Mouse (Mus musculus): Measurements from ENCODE around the gene Catsperz. TPM values are rescaled to one million over a fixed set of nuclear protein-coding genes. Genes with fewer than 3 reads are reported as not detected.

The Catsperz gene
- polyA plus RNA-seq, 1 experiment: not detected

GRCm38 (mm10) chr19:6875834-6876233, 49.3 kb downstream of the Catsperz start:
- Histone ChIP-seq H3K4me1 (ENCODE audit: control insufficient read depth) (peaks cover 9% of the 10 kb centered on the region), H3K9me3 (ENCODE audit: control insufficient read depth, low read length) (no peaks in the 10 kb centered on the region), H3K36me3 (ENCODE audit: control insufficient read depth) (no peaks in the 10 kb centered on the region), H3K4me3 (replicated peaks) (no peak overlapping the region), H3K27me3 (ENCODE audit: control insufficient read depth) (no peaks in the 10 kb centered on the region)
- no peak for TF ChIP-seq GATA1 (IDR thresholded peaks at IDR 0.05; ENCODE audit: low read length)
- no peak for TF ChIP-seq TAL1 (IDR thresholded peaks at IDR 0.05; ENCODE audit: low read length)

- TF ChIP-seq GATA1 (IDR thresholded peaks at IDR 0.05; ENCODE audit: low read length) (no peak), TAL1 (IDR thresholded peaks at IDR 0.05; ENCODE audit: low read length) (no peak)
- H3K4me3 ChIP-seq (replicated peaks): no peak overlapping the region
- no peaks in the 10 kb centered on the region for H3K36me3 ChIP-seq (ENCODE audit: control insufficient read depth)
- H3K27me3 ChIP-seq (ENCODE audit: control insufficient read depth): no peaks in the 10 kb centered on the region
- H3K9me3 ChIP-seq (ENCODE audit: control insufficient read depth, low read length): no peaks in the 10 kb centered on the region
- H3K4me1 ChIP-seq (ENCODE audit: control insufficient read depth): peaks cover 16% of the 10 kb centered on the region
Observed at GRCm38 (mm10) chr19:6874257-6874656, 50.9 kb downstream of the Catsperz start.

- TF ChIP-seq GATA1 (IDR thresholded peaks at IDR 0.05; ENCODE audit: low read length): no peak
- no peak for TF ChIP-seq TAL1 (IDR thresholded peaks at IDR 0.05; ENCODE audit: low read length)
- no peak overlapping the region for H3K4me3 ChIP-seq (replicated peaks)
- H3K4me1 ChIP-seq (ENCODE audit: control insufficient read depth): peaks cover 18% of the 10 kb centered on the region
- no peaks in the 10 kb centered on the region for H3K27me3 ChIP-seq (ENCODE audit: control insufficient read depth)
- no peaks in the 10 kb centered on the region for H3K36me3 ChIP-seq (ENCODE audit: control insufficient read depth)
- no peaks in the 10 kb centered on the region for H3K9me3 ChIP-seq (ENCODE audit: control insufficient read depth, low read length)
Observed at GRCm38 (mm10) chr19:6872701-6873100, 52.5 kb downstream of the Catsperz start.

Other genes with a start within 250 kb of the Catsperz start
- gene Rps6ka4, start 84.7 kb downstream of the Catsperz start, polyA plus RNA-seq (2012): 0.39 and 0.46 TPM in 2 replicates
- gene Ccdc88b, start 67.2 kb downstream of the Catsperz start, polyA plus RNA-seq (2012): 0.25 and 0.27 TPM in 2 replicates
- 7.6 and 8.3 TPM in 2 replicates for gene Trmt112, start 15.7 kb downstream of the Catsperz start, polyA plus RNA-seq (2012)
- 3.8 and 4.5 TPM in 2 replicates for gene Prdx5, start 15.3 kb downstream of the Catsperz start, polyA plus RNA-seq (2012)
- gene Esrra, start 3.6 kb downstream of the Catsperz start, polyA plus RNA-seq (2012): 0.51 and 0.55 TPM in 2 replicates
- gene Kcnk4, start 9.1 kb upstream of the Catsperz start, polyA plus RNA-seq (2012): not detected in 2 replicates
- gene Bad, start 16.5 kb upstream of the Catsperz start, polyA plus RNA-seq (2012): 4.3 and 6.1 TPM in 2 replicates
- gene Gpr137, start 17.1 kb upstream of the Catsperz start, polyA plus RNA-seq (2012): 1.5 and 2.0 TPM in 2 replicates
- 15.6 and 17.4 TPM in 2 replicates for gene Ppp1r14b, start 49.6 kb upstream of the Catsperz start, polyA plus RNA-seq (2012)
- 0.12 and 0.22 TPM in 2 replicates for gene Plcb3, start 51.1 kb upstream of the Catsperz start, polyA plus RNA-seq (2012)
- gene Fkbp2, start 55.1 kb upstream of the Catsperz start, polyA plus RNA-seq (2012): 24.5 and 29.1 TPM in 2 replicates
- 2.3 and 2.7 TPM in 2 replicates for gene Vegfb, start 62.3 kb upstream of the Catsperz start, polyA plus RNA-seq (2012)
- 3.8 and 5.5 TPM in 2 replicates for gene Dnajc4, start 67.2 kb upstream of the Catsperz start, polyA plus RNA-seq (2012)
- gene Nudt22, start 70.7 kb upstream of the Catsperz start, polyA plus RNA-seq (2012): 1.1 and 1.8 TPM in 2 replicates
- 0.10 and 0.16 TPM in 2 replicates for gene Trpt1, start 70.8 kb upstream of the Catsperz start, polyA plus RNA-seq (2012)
- 48.3 and 49.3 TPM in 2 replicates for gene Fermt3, start 94.1 kb upstream of the Catsperz start, polyA plus RNA-seq (2012)
- gene Stip1, start 114.6 kb upstream of the Catsperz start, polyA plus RNA-seq (2012): 9.2 and 15.0 TPM in 2 replicates
- gene Macrod1, start 131.4 kb upstream of the Catsperz start, polyA plus RNA-seq (2012): 1.3 and 2.0 TPM in 2 replicates
- 0.01 TPM in 1 of 2 replicates, not detected in the other for gene Flrt1, start 180.3 kb upstream of the Catsperz start, polyA plus RNA-seq (2012)

Measured in erythroblast, embryonic 14.5 days (primary cell).